Mouse (Mus musculus): Measurements from ENCODE around the gene Speer4d.
"Not testable (repeated sequence)": the region's sequence is repeated elsewhere in the genome, so short reads cannot be mapped to it uniquely, and the experiment has no call there.

Gene Speer4d

GRCm38 (mm10) chr5:15663847-15664246 is 45.0 kb downstream of the Speer4d start:
- not testable (repeated sequence) for DNase-seq (ENCODE audit: low read depth, low spot score)

DNA sequence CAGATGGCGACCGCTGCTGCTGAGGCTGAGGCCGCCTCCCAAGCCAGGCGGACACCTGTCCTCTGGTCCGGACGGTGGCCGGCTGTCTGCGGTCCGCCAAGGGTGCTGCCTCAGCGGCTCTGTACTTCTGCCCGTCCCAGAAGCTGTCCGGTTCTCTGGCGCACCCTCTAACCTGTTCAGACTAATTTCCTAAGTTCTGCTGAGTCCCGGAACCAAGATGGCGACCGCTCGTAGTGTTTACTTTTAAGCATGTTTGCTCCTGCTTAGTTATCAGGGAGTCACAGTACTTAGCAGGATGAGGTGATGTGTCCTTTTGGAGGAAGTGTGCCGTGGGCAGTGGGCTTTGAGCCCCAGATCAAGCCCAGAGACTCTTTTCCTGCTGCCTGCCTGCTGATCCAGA is 51.9 kb downstream of the Speer4d start:
- DNase-seq (ENCODE audit: low read depth, low spot score) = not testable (repeated sequence)
